Mouse (Mus musculus): ENCODE results near the gene Taf13. TPM values are rescaled to one million over a fixed set of nuclear protein-coding genes. Genes with fewer than 3 reads are reported as not detected.

The Taf13 gene
- total RNA-seq, 2 experiments from 2014 or later: 14.9 to 15.5 TPM

- DNase-seq: no peak
These were observed 962 bp downstream of the Taf13 start for GRCm38 (mm10) chr3:108572309-108573010.

GRCm38 (mm10) chr3:108574018-108574417, 2.5 kb downstream of the Taf13 start:
- no peak for DNase-seq

GRCm38 (mm10) chr3:108584580-108584979, 13.1 kb downstream of the Taf13 start:
- no peak for DNase-seq

- DNase-seq: no peak
These were observed 16.9 kb downstream of the Taf13 start for GRCm38 (mm10) chr3:108588446-108588845.

GRCm38 (mm10) chr3:108590786-108591529, 19.5 kb downstream of the Taf13 start, which contains the start of gene Wdr47:
Gene Wdr47 (plus strand): TSS chr3:108591279.
- DNase-seq: peak; percentile 96 to 97

- no peak for DNase-seq
These were observed 20.3 kb downstream of the Taf13 start for GRCm38 (mm10) chr3:108591530-108592522.

GRCm38 (mm10) chr3:108608906-108609305, 37.4 kb downstream of the Taf13 start:
- DNase-seq: peak in 1 of 2 experiments; percentile 10

Small RNA genes within 50 kb of the gene (microRNA-seq; reads per million reads assigned to microRNA genes)
- 0 reads per million in 2 experiments for gene Gm22860

Other genes with a start within 250 kb of the Taf13 start
- 10 to 100 TPM; 49.7 to 55.1 TPM for gene Mybphl, start 206.8 kb upstream of the Taf13 start, total RNA-seq (2021)
- under 1 TPM in 1 of 2 experiments, not detected in 1; 0.33 TPM for gene Psrc1, start 187.9 kb upstream of the Taf13 start, total RNA-seq (2021)
- gene Celsr2, start 156.1 kb upstream of the Taf13 start, total RNA-seq (2021): 1 to 10 TPM; 5.9 to 9.5 TPM
- 10 to 100 TPM; 80.2 to 89.6 TPM for gene Sars, start 126.5 kb upstream of the Taf13 start, total RNA-seq (2021)
- not detected for gene 1700013F07Rik, start 37.5 kb upstream of the Taf13 start, total RNA-seq (2021)
- gene 5330417C22Rik, start 35.2 kb upstream of the Taf13 start, total RNA-seq (2021): 1 to 10 TPM in 1 of 2 experiments, under 1 TPM in 1; 0.30 to 1.6 TPM
- 10 to 100 TPM; 30.4 to 30.6 TPM for gene Tmem167b, start 9.2 kb upstream of the Taf13 start, total RNA-seq (2021)
- 10 to 100 TPM in 1 of 2 experiments, 1 to 10 TPM in 1; 9.5 to 10.6 TPM for gene Wdr47, start 19.6 kb downstream of the Taf13 start, total RNA-seq (2021)
- 10 to 100 TPM; 49.2 to 50.0 TPM for gene Clcc1, start 82.2 kb downstream of the Taf13 start, total RNA-seq (2021)
- under 1 TPM; 0.62 to 0.80 TPM for gene Gpsm2, start 150.6 kb downstream of the Taf13 start, total RNA-seq (2021)
- gene Aknad1, start 168.0 kb downstream of the Taf13 start, total RNA-seq (2021): not detected